Mouse (Mus musculus) CH12.LX (cell line): ENCODE measurements at regions not wholly inside any gene's neighbourhood (a gene's known extent, or its start where the extent isn't known, plus 50 kb on each side); places are given as distances from the start of the nearest gene placed in this dataset.

Experiments
- DNase-seq: peaks from one replicate; pipeline ENCODE4 v3.0.0-alpha.2; 2013; ENCODE audit errors: extremely low read depth
- H3K27ac ChIP-seq: 2 replicates; pipeline ENCODE4 v1.5.1; 2012; ENCODE audit warnings: low read depth, mild to moderate bottlenecking, control low read depth, moderate library complexity; ENCODE audit not compliant: insufficient read depth
- H3K27me3 ChIP-seq: replicated peaks from 2 replicates; pipeline ENCODE3; 2012; ENCODE audit warnings: inconsistent platforms
- H3K36me3 ChIP-seq, 2 experiments: replicated peaks in 1 of 2; 2 replicates each; pipeline versions ENCODE3 to v1.6.1; 2012; ENCODE audit warnings: inconsistent platforms in 1 of 2, low read length in 1 of 2, mild to moderate bottlenecking in 1 of 2, mixed read lengths in 1 of 2, moderate library complexity in 1 of 2; ENCODE audit not compliant: control insufficient read depth in 1 of 2, insufficient read depth in 1 of 2
- H3K4me1 ChIP-seq, 2 experiments: 2 replicates each; pipeline ENCODE4 v1.6.1; 2012; ENCODE audit warnings: inconsistent platforms in 1 of 2, moderate library complexity in 1 of 2; ENCODE audit not compliant: insufficient read depth in 2 of 2, control insufficient read depth in 1 of 2
- H3K4me2 ChIP-seq: 2 replicates; pipeline ENCODE4 v1.6.1; 2012; ENCODE audit warnings: low read depth, mild to moderate bottlenecking, control low read depth; ENCODE audit not compliant: poor library complexity, insufficient read depth, severe bottlenecking
- H3K4me3 ChIP-seq, 3 experiments: fragments of 150-350 bp in 1 of 3; sonication (generic) in 1 of 3; replicated peaks in 1 of 3; 2 replicates each; pipeline versions ENCODE3 to v1.5.1; 2011 to 2012; ENCODE audit warnings: low read depth in 2 of 3, low read length in 2 of 3, mild to moderate bottlenecking in 2 of 3, moderate library complexity in 2 of 3, control low read depth in 1 of 3, improper control_type of control experiment in 1 of 3, inconsistent platforms in 1 of 3, mixed read lengths in 1 of 3; ENCODE audit not compliant: poor library complexity in 1 of 3
- H3K79me2 ChIP-seq: replicated peaks from 2 replicates; pipeline ENCODE4 v1.6.1; 2012; ENCODE audit warnings: mild to moderate bottlenecking, moderate library complexity; ENCODE audit not compliant: control insufficient read depth, poor library complexity, insufficient read depth, severe bottlenecking; ENCODE audit errors: extremely low read depth
- H3K9ac ChIP-seq: 2 replicates; pipeline ENCODE4 v1.6.1; 2012; ENCODE audit warnings: low read depth, mild to moderate bottlenecking, control low read depth, moderate library complexity; ENCODE audit not compliant: insufficient read depth
- H3K9me3 ChIP-seq: replicated peaks from 2 replicates; pipeline ENCODE3; 2012; ENCODE audit warnings: low read length, inconsistent platforms, mixed read lengths
- BHLHE40 ChIP-seq: IDR thresholded peaks from 2 replicates; pipeline ENCODE4 v1.6.1; 2011; ENCODE audit warnings: mild to moderate bottlenecking, low read depth, low read length, improper control_type of control experiment
- CHD1 ChIP-seq: IDR thresholded peaks from 2 replicates; pipeline ENCODE4 v1.6.1; 2012; ENCODE audit warnings: low read depth, low read length, improper control_type of control experiment, inconsistent platforms
- CTCF ChIP-seq, 2 experiments: IDR thresholded peaks in 1 of 2; conservative IDR thresholded peaks in 1 of 2; 2 replicates each; pipeline ENCODE4 v1.5.1; 2011 to 2012; ENCODE audit warnings: low read depth in 2 of 2, low read length in 2 of 2, improper control_type of control experiment in 1 of 2, inconsistent platforms in 1 of 2, mild to moderate bottlenecking in 1 of 2, moderate library complexity in 1 of 2
- E2F4 ChIP-seq: IDR thresholded peaks from 2 replicates; pipeline ENCODE4 v1.6.1; 2011; ENCODE audit warnings: low read depth, low read length, improper control_type of control experiment; ENCODE audit not compliant: insufficient replicate concordance
- ELF1 ChIP-seq: IDR thresholded peaks from 2 replicates; pipeline ENCODE4 v1.6.1; 2014; ENCODE audit warnings: low read depth, mild to moderate bottlenecking, inconsistent platforms, low read length, improper control_type of control experiment
- EP300 ChIP-seq: IDR thresholded peaks from 2 replicates; pipeline ENCODE4 v1.6.1; 2011; ENCODE audit warnings: low read length, improper control_type of control experiment
- GABPA ChIP-seq: IDR thresholded peaks from 2 replicates; pipeline ENCODE4 v1.6.1; 2012; ENCODE audit warnings: low read depth, low read length, improper control_type of control experiment, inconsistent platforms; ENCODE audit not compliant: insufficient replicate concordance
- HCFC1 ChIP-seq: IDR thresholded peaks from 2 replicates; pipeline ENCODE4 v1.6.1; 2012; ENCODE audit warnings: low read depth, mild to moderate bottlenecking, inconsistent platforms, low read length, improper control_type of control experiment
- JUN ChIP-seq: IDR thresholded peaks from 2 replicates; pipeline ENCODE4 v1.6.1; 2011; ENCODE audit warnings: low read depth, mild to moderate bottlenecking, low read length, improper control_type of control experiment, moderate library complexity; ENCODE audit not compliant: insufficient read depth
- KAT2A ChIP-seq: IDR thresholded peaks from 2 replicates; pipeline ENCODE4 v1.6.1; 2012; ENCODE audit warnings: low read length, improper control_type of control experiment, inconsistent platforms; ENCODE audit not compliant: insufficient replicate concordance
- MAFK ChIP-seq: IDR thresholded peaks from 2 replicates; pipeline ENCODE4 v1.6.1; 2011; ENCODE audit warnings: low read length, improper control_type of control experiment; ENCODE audit not compliant: insufficient replicate concordance
- MEF2A ChIP-seq: IDR thresholded peaks from 2 replicates; pipeline ENCODE4 v1.6.1; 2014; ENCODE audit warnings: low read depth, mild to moderate bottlenecking, inconsistent platforms, low read length, improper control_type of control experiment, borderline replicate concordance
- NELFE ChIP-seq: IDR thresholded peaks from 2 replicates; pipeline ENCODE4 v1.6.1; 2011; ENCODE audit warnings: low read depth, low read length, improper control_type of control experiment
- PAX5 ChIP-seq: IDR thresholded peaks from 2 replicates; pipeline ENCODE4 v1.6.1; 2012; ENCODE audit warnings: low read length, inconsistent platforms, mixed read lengths
- POLR2A ChIP-seq: IDR thresholded peaks from 2 replicates; pipeline ENCODE4 v1.6.1; 2011; ENCODE audit warnings: low read depth, mild to moderate bottlenecking, improper control_type of control experiment, low read length
- RAD21 ChIP-seq: IDR thresholded peaks from 2 replicates; pipeline ENCODE4 v1.6.1; 2011; ENCODE audit warnings: low read depth, mild to moderate bottlenecking, low read length, improper control_type of control experiment, moderate library complexity
- SMC3 ChIP-seq: IDR thresholded peaks from 2 replicates; pipeline ENCODE4 v1.6.1; 2011; ENCODE audit warnings: low read depth, low read length, improper control_type of control experiment
- TBP ChIP-seq: conservative IDR thresholded peaks from 2 replicates; pipeline ENCODE4 v1.6.1; 2011; ENCODE audit warnings: low read depth, low read length, improper control_type of control experiment
- TCF12 ChIP-seq: IDR thresholded peaks from 2 replicates; pipeline ENCODE4 v1.6.1; 2014; ENCODE audit warnings: low read depth, mild to moderate bottlenecking, inconsistent platforms, low read length, improper control_type of control experiment
- UBTF ChIP-seq: IDR thresholded peaks from 2 replicates; pipeline ENCODE4 v1.6.1; 2012; ENCODE audit warnings: low read depth, mild to moderate bottlenecking, inconsistent platforms, low read length, improper control_type of control experiment, moderate library complexity
- USF1 ChIP-seq: IDR thresholded peaks from 2 replicates; pipeline ENCODE4 v1.6.1; 2014; ENCODE audit warnings: low read depth, mild to moderate bottlenecking, inconsistent platforms, low read length, improper control_type of control experiment
- USF2 ChIP-seq: conservative IDR thresholded peaks from 2 replicates; pipeline ENCODE4 v1.6.1; 2011; ENCODE audit warnings: low read depth, low read length, improper control_type of control experiment
- ZC3H11A ChIP-seq: IDR thresholded peaks from 2 replicates; pipeline ENCODE4 v1.6.1; 2012; ENCODE audit warnings: low read depth, mild to moderate bottlenecking, inconsistent platforms, low read length, improper control_type of control experiment
- ZMIZ1 ChIP-seq: IDR thresholded peaks from 2 replicates; pipeline ENCODE4 v1.6.1; 2012; ENCODE audit warnings: low read depth, mild to moderate bottlenecking, inconsistent platforms, low read length, improper control_type of control experiment
- dilution Hi-C: fragments of 300-500 bp; cut with MboI; formaldehyde crosslinking; loops from 2 replicates; pipeline ENCODE4 v1.14.3; 2020; ENCODE audit warnings: low sequenced_read_pairs; ENCODE audit not compliant: extremely low pct_unique_long_range_greater_than_20kb, extremely low pct_ligation_motif_present
- in situ Hi-C: fragments of 300-500 bp; cut with MboI; formaldehyde crosslinking; loops from 3 replicates; pipeline ENCODE4 v1.14.3; 2019; ENCODE audit warnings: low sequenced_read_pairs, low pct_ligation_motif_present, low pct_unique_long_range_greater_than_20kb, mixed read lengths

- in situ Hi-C loops (no loop called here), dilution Hi-C loops (no loop called here)
- H3K36me3 ChIP-seq: no peaks in the 10 kb centered on the region
- no peak for TF ChIP-seq USF1
- TF ChIP-seq EP300: no peak
- TF ChIP-seq BHLHE40: no peak
- no peak for TF ChIP-seq HCFC1
- no peak for TF ChIP-seq NELFE
- TF ChIP-seq GABPA: no peak
- TF ChIP-seq ZMIZ1: no peak
- no peak for TF ChIP-seq MAFK
- no peak for TF ChIP-seq ZC3H11A
- TF ChIP-seq POLR2A: no peak
- no peak for TF ChIP-seq CHD1
- TF ChIP-seq TCF12: no peak
- no peaks in the 10 kb centered on the region for H3K9me3 ChIP-seq
- no peak for DNase-seq
- no peak overlapping the region for H3K9ac ChIP-seq
- no peak overlapping the region for H3K27ac ChIP-seq
- H3K4me3 ChIP-seq: no peak overlapping the region
- no peak overlapping the region for H3K4me2 ChIP-seq
- H3K4me1 ChIP-seq: no peaks in the 10 kb centered on the region
- H3K27me3 ChIP-seq: no peaks in the 10 kb centered on the region
- H3K79me2 ChIP-seq: no peaks in the 10 kb centered on the region
These were observed 67.8 kb downstream of the Gm11733 start for GRCm38 (mm10) chr11:117551926-117552325.

- Histone ChIP-seq H3K9me3 (no peaks in the 10 kb centered on the region), H3K4me1 (no peaks in the 10 kb centered on the region), H3K27ac (no peak overlapping the region), H3K36me3 (no peaks in the 10 kb centered on the region), H3K79me2 (no peaks in the 10 kb centered on the region), H3K4me2 (no peak overlapping the region), H3K4me3 (no peak overlapping the region), H3K9ac (no peak overlapping the region), H3K27me3 (no peaks in the 10 kb centered on the region)
- dilution Hi-C loops (no loop called here), in situ Hi-C loops (no loop called here)
- TF ChIP-seq ELF1 (no peak), PAX5 (no peak), USF2 (no peak), JUN (no peak), SMC3 (no peak), E2F4 (no peak), KAT2A (no peak), UBTF (no peak), MEF2A (no peak), TCF12 (no peak), USF1 (no peak), ZC3H11A (no peak), RAD21 (no peak), CTCF (conservative IDR thresholded peaks at IDR 0.05 in 1 of 2, IDR thresholded peaks at IDR 0.05 in 1 of 2; ENCODE audit: low read depth in 2 of 2, low read length in 2 of 2) (no peak), TBP (no peak)
- no peak for DNase-seq
These were observed 68.3 kb downstream of the Gm11733 start for GRCm38 (mm10) chr11:117552430-117552969.
